ENCODE assay signal across 28 mouse cellular contexts in genomic region chr12:116094765-116095555, GRCm38 (mm10). TPM values are rescaled to one million over a fixed set of nuclear protein-coding genes. Genes with fewer than 3 reads are reported as not detected.
DNase-seq lines count a peak whose midpoint lies in the region; ATAC-seq and TF ChIP-seq lines count a peak whose summit lies in the region.
"Had no signal": no experiment of that assay in that cellular context is flagged by ENCODE, and none has a peak within 500 bp of the region (broad histone marks: within the 10 kb centered on the region; RNA-seq: fewer than 3 reads in every experiment).

No protein-coding gene starts in this region.

- no peak for TF ChIP-seq RAD21 in CH12.LX (IDR thresholded peaks at IDR 0.05; ENCODE audit: low read depth, low read length)
- no peak for TF ChIP-seq RAD21 in MEL (IDR thresholded peaks at IDR 0.05; ENCODE audit: low read depth, low read length)

- H3K9me3 ChIP-seq in CH12.LX (replicated peaks; ENCODE audit: low read length) (no peaks in the 10 kb centered on the region), MEL (replicated peaks; ENCODE audit: insufficient read depth, low read length) (no peaks in the 10 kb centered on the region)
- H3K9me3 ChIP-seq in midbrain, embryonic 15.5 days, result no peaks in the 10 kb centered on the region
- H3K9me3 ChIP-seq: embryonic facial prominence, embryonic 13.5 days; embryonic facial prominence, embryonic 15.5 days; forebrain, embryonic 10.5 days; forebrain, embryonic 12.5 days had no signal

- no peak for ATAC-seq in midbrain, embryonic 15.5 days (replicated peaks)
- ATAC-seq: CD4-positive, CD25-positive, alpha-beta regulatory T cell, adult 4 months; forebrain, embryonic 14.5 days; forebrain, embryonic 16.5 days had no signal

- no peaks in the 10 kb centered on the region for H3K4me1 ChIP-seq in heart, adult 2 months (ENCODE audit: control insufficient read depth, insufficient read depth, low read length)
- H3K4me1 ChIP-seq in CH12.LX (ENCODE audit: control insufficient read depth in 1 of 2, insufficient read depth in 2 of 2), result 0 out of 4 replicates have a peak, but pooled peaks cover 0 to 4% of the 10 kb centered on the region in 2 experiments
- no peaks in the 10 kb centered on the region for H3K4me1 ChIP-seq in MEL (ENCODE audit: control insufficient read depth in 1 of 2, insufficient read depth in 2 of 2, low read length in 2 of 2)
- peaks cover 29% of the 10 kb centered on the region for H3K4me1 ChIP-seq in olfactory bulb, adult 2 months (ENCODE audit: control insufficient read depth, insufficient read depth, low read length)
- H3K4me1 ChIP-seq in midbrain, embryonic 15.5 days, result no peaks in the 10 kb centered on the region
- H3K4me1 ChIP-seq: embryonic facial prominence, embryonic 13.5 days; embryonic facial prominence, embryonic 15.5 days; forebrain, embryonic 10.5 days; forebrain, embryonic 12.5 days had no signal

- no peak for TF ChIP-seq EP300 in heart, adult 2 months (IDR thresholded peaks at IDR 0.05; ENCODE audit: insufficient read depth, low read depth, low read length)
- no peak for TF ChIP-seq EP300 in CH12.LX (IDR thresholded peaks at IDR 0.05; ENCODE audit: low read length)
- TF ChIP-seq EP300 in MEL (IDR thresholded peaks at IDR 0.05; ENCODE audit: low read depth in 1 of 2, low read length in 2 of 2), result no peak

- H3K27ac ChIP-seq in heart, adult 2 months, result no peak overlapping the region
- H3K27ac ChIP-seq in CH12.LX (ENCODE audit: insufficient read depth, low read depth) (no peak overlapping the region), MEL (ENCODE audit: control insufficient read depth, low read depth, low read length) (no peak overlapping the region)
- H3K27ac ChIP-seq in olfactory bulb, adult 2 months (ENCODE audit: insufficient read depth, low read depth, low read length), result peak overlapping the region; percentile 96
- no peak overlapping the region for H3K27ac ChIP-seq in midbrain, embryonic 15.5 days
- H3K27ac ChIP-seq: embryonic facial prominence, embryonic 13.5 days; embryonic facial prominence, embryonic 15.5 days; forebrain, embryonic 10.5 days; forebrain, embryonic 12.5 days had no signal

- no peaks in the 10 kb centered on the region for H3K79me2 ChIP-seq in heart, adult 2 months (replicated peaks; ENCODE audit: control insufficient read depth, insufficient read depth, low read length)
- no peaks in the 10 kb centered on the region for H3K79me2 ChIP-seq in CH12.LX (replicated peaks; ENCODE audit: control insufficient read depth, extremely low read depth, insufficient read depth, poor library complexity, severe bottlenecking)
- no peaks in the 10 kb centered on the region for H3K79me2 ChIP-seq in MEL (ENCODE audit: control insufficient read depth, insufficient read depth, low read length, poor library complexity)

- dilution Hi-C loops in CH12.LX (cut with MboI; ENCODE audit: extremely low pct_ligation_motif_present, extremely low pct_unique_long_range_greater_than_20kb, low sequenced_read_pairs), result no loop called here

- H3K4me3 ChIP-seq in heart, adult 2 months, result no peak overlapping the region
- H3K4me3 ChIP-seq in CH12.LX (replicated peaks in 1 of 3; ENCODE audit: low read depth in 2 of 3, low read length in 2 of 3, poor library complexity in 1 of 3), result no peak overlapping the region
- no peak overlapping the region for H3K4me3 ChIP-seq in MEL (ENCODE audit: control insufficient read depth in 1 of 2, insufficient read depth in 1 of 2, low read depth in 2 of 2, low read length in 2 of 2)
- H3K4me3 ChIP-seq in olfactory bulb, adult 2 months (ENCODE audit: insufficient read depth, low read depth, low read length), result no peak overlapping the region
- H3K4me3 ChIP-seq in midbrain, embryonic 15.5 days, result no peak overlapping the region
- H3K4me3 ChIP-seq: embryonic facial prominence, embryonic 13.5 days; embryonic facial prominence, embryonic 15.5 days; erythroblast, embryonic 14.5 days; forebrain, embryonic 10.5 days; forebrain, embryonic 12.5 days had no signal

- in situ Hi-C loops in CH12.LX (cut with MboI; ENCODE audit: low pct_ligation_motif_present, low pct_unique_long_range_greater_than_20kb, low sequenced_read_pairs), result no loop called here

- peak; percentile 76 for DNase-seq in heart, adult 11 months
- no peak for DNase-seq in heart, adult 2 months
- DNase-seq in CH12.LX (ENCODE audit: extremely low read depth), result no peak
- DNase-seq in MEL (ENCODE audit: low read depth, low spot score), result no peak
- DNase-seq in layer of hippocampus, postnatal 10 days (ENCODE audit: low spot score in 2 of 2), result no peak
- DNase-seq in gastrocnemius, adult 8-10 months (ENCODE audit: low spot score in 2 of 2), result no peak
- DNase-seq: adrenal gland, adult 2 months; adrenal gland, postnatal 14 days; adrenal gland, postnatal 36 days; B cell, adult 2 months; cerebellum, adult 11 months; cerebellum, adult 18-20 months; cerebellum, adult 8-10 months; cerebellum, adult 9-11 months; cerebellum, postnatal 14 days; cerebellum, postnatal 36 days; embryo, embryonic 11 days had no signal

- TF ChIP-seq CTCF in heart, adult 2 months (IDR thresholded peaks at IDR 0.05), result no peak
- TF ChIP-seq CTCF in CH12.LX (conservative IDR thresholded peaks at IDR 0.05 in 1 of 2, IDR thresholded peaks at IDR 0.05 in 1 of 2; ENCODE audit: low read depth in 2 of 2, low read length in 2 of 2) (no peak), MEL (IDR thresholded peaks at IDR 0.05 in 2 of 3, conservative IDR thresholded peaks at IDR 0.05 in 1 of 3; ENCODE audit: control insufficient read depth in 1 of 3, insufficient read depth in 1 of 3, low read depth in 2 of 3, low read length in 3 of 3, poor library complexity in 1 of 3, severe bottlenecking in 1 of 3) (no peak)
- TF ChIP-seq CTCF in olfactory bulb, adult 2 months (IDR thresholded peaks at IDR 0.05; ENCODE audit: insufficient read depth, low read depth, low read length), result no peak

- TF ChIP-seq POLR2A in heart, adult 2 months (IDR thresholded peaks at IDR 0.05; ENCODE audit: insufficient read depth, low read depth, low read length), result no peak
- no peak for TF ChIP-seq POLR2A in CH12.LX (IDR thresholded peaks at IDR 0.05; ENCODE audit: low read depth, low read length)
- no peak for TF ChIP-seq POLR2A in MEL (IDR thresholded peaks at IDR 0.05; ENCODE audit: control insufficient read depth in 1 of 2, insufficient read depth in 1 of 2, low read depth in 1 of 2, low read length in 2 of 2, poor library complexity in 1 of 2)
- no peak for TF ChIP-seq POLR2A in olfactory bulb, adult 2 months (IDR thresholded peaks at IDR 0.05; ENCODE audit: insufficient read depth, low read depth, low read length)

- 72% methylated on average over 14 of the region's 14 CpGs for WGBS in heart, adult 2 months
- 91% methylated on average over 14 of the region's 14 CpGs for WGBS in olfactory bulb, adult 2 months
- WGBS in midbrain, embryonic 15.5 days, result 92% methylated on average over 14 of the region's 14 CpGs

- H3K27me3 ChIP-seq in heart, adult 2 months (ENCODE audit: control insufficient read depth, insufficient read depth, low read length), result no peaks in the 10 kb centered on the region
- H3K27me3 ChIP-seq in CH12.LX (replicated peaks), result no peaks in the 10 kb centered on the region
- no peaks in the 10 kb centered on the region; a peak in 1 of 4 replicates for H3K27me3 ChIP-seq in MEL (ENCODE audit: control insufficient read depth in 1 of 2, insufficient read depth in 2 of 2, low read length in 2 of 2)
- H3K27me3 ChIP-seq in midbrain, embryonic 15.5 days (replicated peaks), result no peaks in the 10 kb centered on the region
- H3K27me3 ChIP-seq: embryonic facial prominence, embryonic 13.5 days; embryonic facial prominence, embryonic 15.5 days; forebrain, embryonic 12.5 days had no signal

- no peaks in the 10 kb centered on the region for H3K36me3 ChIP-seq in heart, adult 2 months (ENCODE audit: control insufficient read depth, insufficient read depth, low read length)
- H3K36me3 ChIP-seq in CH12.LX (replicated peaks in 1 of 2; ENCODE audit: control insufficient read depth in 1 of 2, insufficient read depth in 1 of 2, low read length in 1 of 2), result no peaks in the 10 kb centered on the region
- no peaks in the 10 kb centered on the region for H3K36me3 ChIP-seq in MEL (ENCODE audit: control insufficient read depth in 1 of 2, insufficient read depth in 2 of 2, low read length in 2 of 2)
- no peaks in the 10 kb centered on the region for H3K36me3 ChIP-seq in midbrain, embryonic 15.5 days (replicated peaks)
- H3K36me3 ChIP-seq: embryonic facial prominence, embryonic 13.5 days; embryonic facial prominence, embryonic 15.5 days; forebrain, embryonic 10.5 days; forebrain, embryonic 12.5 days; G1E had no signal

- no peak overlapping the region for H3K4me2 ChIP-seq in CH12.LX (ENCODE audit: insufficient read depth, low read depth, poor library complexity, severe bottlenecking)
- no peak overlapping the region for H3K4me2 ChIP-seq in midbrain, embryonic 15.5 days
- H3K4me2 ChIP-seq: embryonic facial prominence, embryonic 13.5 days; embryonic facial prominence, embryonic 15.5 days; forebrain, embryonic 12.5 days had no signal

- H3K9ac ChIP-seq in heart, adult 2 months (ENCODE audit: low read depth, low read length), result no peak overlapping the region
- H3K9ac ChIP-seq in CH12.LX (ENCODE audit: insufficient read depth, low read depth) (no peak overlapping the region), MEL (ENCODE audit: control insufficient read depth, low read depth, low read length, poor library complexity, severe bottlenecking) (no peak overlapping the region)
- H3K9ac ChIP-seq in midbrain, embryonic 15.5 days, result no peak overlapping the region
- H3K9ac ChIP-seq: embryonic facial prominence, embryonic 13.5 days; embryonic facial prominence, embryonic 15.5 days; forebrain, embryonic 12.5 days had no signal

- intact Hi-C loops in heart, adult 2 months (cut with DNase I), result no loop called here

RNA-seq across cellular contexts. Expression of gene Vipr2, which starts 17.4 kb away (rescaled TPM):
- total RNA-seq in heart, adult 2 months (2021), result 1 to 10 TPM in 1 of 2 experiments, under 1 TPM in 1; 0.99 to 2.7 TPM
- polyA plus RNA-seq in heart, adult 2 months (2012; rRNA removed), result 1.2 and 1.8 TPM in 2 replicates
- not detected in 2 replicates for total RNA-seq in CH12.LX (2012; rRNA removed)
- total RNA-seq in CH12.LX (2014; rRNA removed), result 0.05 TPM in 1 of 2 replicates, not detected in the other
- 0.19 and 0.20 TPM in 2 replicates for polyA plus RNA-seq in CH12.LX (2012; ENCODE audit: insufficient read length, low read depth)
- not detected in 2 replicates for total RNA-seq in MEL (2012; rRNA removed)
- polyA plus RNA-seq in MEL (2012; ENCODE audit: insufficient read depth in 1 of 2, insufficient read length in 2 of 2, low read depth in 1 of 2, low replicate concordance in 2 of 2, missing spikeins in 1 of 2), result not detected
- polyA plus RNA-seq in olfactory bulb, adult 2 months (2012; ENCODE audit: insufficient read depth, insufficient read length, low replicate concordance, missing spikeins), result not detected in 2 replicates
- total RNA-seq in layer of hippocampus, postnatal 10 days (2021), result 1 to 10 TPM; 1.4 to 1.9 TPM
- 0.45 and 0.86 TPM in 2 replicates for polyA plus RNA-seq in midbrain, embryonic 15.5 days (2015; fragmentation: Nextera tagmentation; extraction: Ambion mirVana)
- 1 to 10 TPM in 2 of 4 experiments, under 1 TPM in 2; 0.77 to 1.5 (median 1.0) TPM for total RNA-seq in gastrocnemius, adult 8-10 months (2022)
- polyA plus RNA-seq: erythroblast, embryonic 14.5 days; G1E had no signal

RNA-seq across cellular contexts. Expression of gene Zfp386, which starts 47.4 kb away (rescaled TPM):
- total RNA-seq in heart, adult 2 months (2021), result 10 to 100 TPM; 24.3 to 25.5 TPM
- polyA plus RNA-seq in heart, adult 2 months (2012; rRNA removed), result 10.7 and 21.7 TPM in 2 replicates
- 13.4 and 13.9 TPM in 2 replicates for total RNA-seq in CH12.LX (2012; rRNA removed)
- total RNA-seq in CH12.LX (2014; rRNA removed), result 41.7 and 48.2 TPM in 2 replicates
- polyA plus RNA-seq in CH12.LX (2012; ENCODE audit: insufficient read length, low read depth), result 17.6 and 23.4 TPM in 2 replicates
- total RNA-seq in MEL (2012; rRNA removed), result 35.6 and 37.1 TPM in 2 replicates
- 10 to 100 TPM in 1 of 2 experiments, not detected in 1; 28.8 TPM for polyA plus RNA-seq in MEL (2012; ENCODE audit: insufficient read depth in 1 of 2, insufficient read length in 2 of 2, low read depth in 1 of 2, low replicate concordance in 2 of 2, missing spikeins in 1 of 2)
- polyA plus RNA-seq in olfactory bulb, adult 2 months (2012; ENCODE audit: insufficient read depth, insufficient read length, low replicate concordance, missing spikeins), result not detected in 2 replicates
- total RNA-seq in layer of hippocampus, postnatal 10 days (2021), result 10 to 100 TPM; 44.5 to 45.4 TPM
- polyA plus RNA-seq in midbrain, embryonic 15.5 days (2015; fragmentation: Nextera tagmentation; extraction: Ambion mirVana), result 54.6 and 58.3 TPM in 2 replicates
- total RNA-seq in gastrocnemius, adult 8-10 months (2022), result 10 to 100 TPM; 22.9 to 26.8 (median 24.2) TPM
